Mouse (Mus musculus): ENCODE results near the gene Shroom1.
"Not testable (repeated sequence)": the region's sequence is repeated elsewhere in the genome, so short reads cannot be mapped to it uniquely, and the experiment has no call there.

The Shroom1 gene

DNA sequence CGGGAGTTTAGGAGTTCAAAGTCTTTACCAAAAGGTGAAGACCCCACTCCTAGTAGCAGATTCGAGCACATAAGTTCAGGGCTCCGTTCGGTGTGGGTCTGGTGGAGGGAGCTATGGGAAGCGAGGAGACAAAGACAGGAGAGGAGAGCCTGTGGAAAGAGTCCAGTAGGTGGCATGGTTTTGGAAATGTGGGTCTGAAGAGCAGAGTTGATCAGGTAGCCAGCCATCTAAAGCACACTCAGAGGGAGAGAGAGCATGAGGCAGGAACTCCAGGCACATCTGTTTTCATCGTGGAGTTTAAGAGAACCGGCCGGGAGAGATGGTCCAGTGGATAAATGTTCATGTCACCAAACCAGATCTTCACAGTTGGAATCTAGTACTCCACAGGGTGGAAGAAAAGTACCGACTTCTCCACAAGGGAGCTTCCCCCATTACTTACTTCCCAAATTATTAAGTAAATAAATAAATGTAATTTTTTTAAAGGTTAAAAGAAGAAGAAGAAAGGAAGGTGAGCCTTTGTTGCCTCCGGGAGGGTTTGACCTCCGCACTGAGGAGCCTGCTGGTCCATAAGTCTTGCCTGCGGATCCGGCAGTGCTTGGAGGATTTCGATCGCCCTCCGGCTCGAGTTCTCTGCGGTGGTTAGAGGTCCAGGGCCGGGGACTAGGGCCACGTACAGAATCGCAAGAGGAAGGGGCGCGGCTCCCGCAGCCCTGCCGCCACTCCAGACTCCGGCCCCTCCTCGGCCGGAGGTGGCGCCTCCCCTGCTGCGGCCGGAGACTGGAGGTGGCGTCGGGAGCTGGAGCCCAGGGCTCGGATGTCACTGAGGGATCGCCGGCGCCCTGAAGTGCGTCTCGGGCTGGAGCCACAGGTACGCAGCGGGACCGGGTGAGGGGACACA lies at the start of gene Shroom1, which contains the start of gene Gm10447:
Shroom1 (plus strand) TSS at position 732 of the 898 bp plus-strand sequence.
Gm10447 (minus strand) TSS at position 637 of the 898 bp plus-strand sequence.
- in situ Hi-C loops (cut with MboI, MseI), result no loop called here

DNA sequence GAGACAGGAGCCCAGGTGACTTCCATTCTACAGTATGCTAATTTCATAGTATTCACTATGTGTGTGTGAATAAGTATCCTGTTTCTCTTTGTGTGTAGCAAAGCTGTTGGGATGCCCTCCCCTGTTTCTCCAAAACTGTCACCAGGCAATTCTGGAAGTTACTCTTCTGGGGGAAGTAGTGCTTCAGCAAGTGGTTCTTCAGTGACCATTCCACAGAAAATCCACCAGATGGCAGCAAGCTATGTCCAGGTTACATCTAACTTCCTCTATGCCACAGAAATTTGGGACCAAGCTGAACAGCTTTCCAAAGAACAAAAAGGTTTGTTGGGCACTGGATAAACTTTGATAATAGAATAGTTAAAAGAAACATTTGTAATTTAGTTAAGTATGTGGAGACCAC lies 45.3 kb upstream of the Shroom1 start:
- in situ Hi-C loops (cut with MboI, MseI), result no loop called here

DNA sequence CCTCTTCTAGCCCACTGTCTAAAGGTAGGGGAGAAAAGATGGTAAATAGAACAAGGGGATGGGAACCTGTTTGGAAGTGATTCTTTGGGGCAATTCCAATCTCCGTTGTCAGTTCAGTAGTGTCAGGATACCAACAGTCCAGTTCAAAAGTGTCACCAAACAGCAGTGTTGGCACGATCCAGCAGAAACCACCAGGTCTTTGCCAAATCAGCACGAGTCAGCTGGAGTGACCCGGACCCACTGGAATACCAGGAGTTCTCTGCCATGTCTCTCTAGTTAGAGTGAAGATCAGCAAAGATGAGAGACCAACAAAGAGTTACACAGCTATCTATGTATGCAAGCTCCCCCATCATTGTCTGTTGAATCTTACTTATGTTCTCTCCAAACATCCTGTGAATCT lies 43.1 kb upstream of the Shroom1 start:
- in situ Hi-C loops (cut with MboI, MseI), result no loop called here

DNA sequence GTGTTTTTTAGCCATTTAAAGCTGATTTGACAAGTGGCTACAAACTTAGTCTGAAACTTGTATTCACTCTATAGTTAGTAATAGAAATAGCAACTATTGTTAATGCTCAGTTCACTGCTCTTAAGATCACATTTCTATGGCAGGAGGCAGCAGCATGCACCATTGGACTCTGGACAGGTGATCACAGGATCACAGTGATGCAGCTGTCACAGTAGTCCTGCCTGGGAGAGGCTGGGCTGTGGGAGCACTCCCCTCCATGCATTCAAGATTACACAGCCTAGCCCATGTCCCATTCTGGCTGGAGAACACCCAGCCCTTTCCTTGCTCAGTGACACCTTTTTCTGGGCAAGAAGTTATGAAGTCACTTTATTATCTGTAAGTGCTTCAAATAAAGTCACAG lies 39.0 kb upstream of the Shroom1 start:
- in situ Hi-C loops (cut with MboI, MseI), result no loop called here

DNA sequence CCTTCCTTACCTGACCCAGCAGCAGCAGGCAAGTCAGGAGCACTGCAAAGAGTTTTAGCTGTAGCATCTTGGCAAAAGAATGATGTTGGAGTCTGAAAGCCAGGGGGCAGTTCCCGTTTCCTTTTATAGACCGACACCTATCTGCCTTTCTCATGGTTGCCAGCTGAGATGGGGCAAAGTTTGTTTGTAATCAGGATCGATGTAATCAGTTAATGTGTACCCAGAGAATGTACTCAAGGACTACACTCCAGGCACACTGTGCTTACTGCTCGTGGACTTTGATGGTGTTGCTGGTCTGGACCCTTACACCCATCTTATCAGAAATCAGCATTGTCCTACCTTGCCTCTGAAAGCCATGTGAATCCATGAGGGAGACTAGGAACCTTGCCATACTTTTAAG lies 34.0 kb upstream of the Shroom1 start, which contains the start of gene Leap2:
Leap2 (minus strand) TSS at position 135 of the 400 bp plus-strand sequence.
- in situ Hi-C loops (cut with MboI, MseI), result no loop called here

DNA sequence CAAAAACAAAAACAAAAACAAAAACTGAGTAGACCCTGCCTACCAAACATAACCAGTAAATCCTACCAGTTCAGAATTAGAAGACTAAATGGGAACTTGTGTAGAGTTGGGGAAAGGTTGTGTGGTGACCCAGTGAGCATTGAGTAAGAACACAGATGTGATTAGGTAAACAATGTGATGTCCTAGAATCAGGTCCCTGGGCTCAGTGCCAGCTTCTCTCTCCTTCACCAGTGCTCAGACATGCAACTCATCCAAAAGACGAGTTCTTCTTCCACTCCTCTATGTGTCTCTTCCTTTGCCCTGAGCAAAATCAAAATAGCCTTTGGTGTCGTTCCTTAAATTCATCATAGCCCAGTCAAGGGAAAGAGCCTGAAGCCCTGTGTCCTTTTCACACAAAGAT lies 32.2 kb upstream of the Shroom1 start:
- in situ Hi-C loops (cut with MboI, MseI), result no loop called here

DNA sequence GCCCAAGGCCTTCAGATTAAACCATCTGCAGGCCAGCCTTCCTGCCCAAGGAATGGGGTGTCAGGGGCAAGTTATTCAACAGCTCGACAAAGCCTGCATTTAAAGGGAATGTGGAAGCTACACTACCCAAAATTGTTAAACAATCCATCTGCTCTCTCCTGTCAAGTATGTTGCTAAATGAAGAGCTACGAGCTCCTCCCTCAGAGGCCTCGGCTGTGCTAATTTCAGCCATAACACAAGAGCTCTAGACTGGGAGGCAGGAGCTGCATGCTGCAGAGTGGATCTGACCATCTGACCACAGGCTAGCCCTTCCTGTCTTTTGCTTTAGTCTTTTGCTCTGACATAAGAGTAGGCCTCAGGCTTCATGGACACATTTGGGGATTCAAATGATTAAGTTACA lies 31.8 kb upstream of the Shroom1 start:
- in situ Hi-C loops (cut with MboI, MseI), result no loop called here

DNA sequence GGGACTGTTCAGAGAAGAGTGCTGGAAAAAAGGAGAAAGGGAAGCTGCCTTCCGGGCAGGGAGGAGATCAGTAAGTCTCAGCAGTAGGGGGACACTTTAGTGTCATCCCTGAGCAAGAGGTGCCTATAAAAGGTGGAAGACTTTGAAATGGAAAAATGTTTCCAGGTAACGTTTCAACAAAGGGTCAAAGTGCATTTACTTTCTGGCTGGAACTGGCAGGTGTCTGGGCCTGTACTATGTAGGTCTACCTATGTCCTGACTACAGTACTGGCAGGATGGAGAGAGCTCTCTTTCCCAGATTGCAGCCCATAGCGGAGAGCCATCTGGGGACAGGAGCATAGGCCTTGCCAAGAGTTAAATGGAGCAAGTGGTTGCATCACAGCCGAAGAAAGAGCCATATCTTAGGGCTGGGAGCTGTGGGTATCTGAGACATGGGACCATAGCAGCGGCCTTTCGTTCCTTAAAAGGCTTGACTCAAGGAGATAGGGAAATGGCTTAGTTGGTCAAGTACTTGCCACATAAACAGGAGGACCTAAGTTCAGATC lies 31.2 kb upstream of the Shroom1 start:
- in situ Hi-C loops (cut with MboI, MseI), result no loop called here

DNA sequence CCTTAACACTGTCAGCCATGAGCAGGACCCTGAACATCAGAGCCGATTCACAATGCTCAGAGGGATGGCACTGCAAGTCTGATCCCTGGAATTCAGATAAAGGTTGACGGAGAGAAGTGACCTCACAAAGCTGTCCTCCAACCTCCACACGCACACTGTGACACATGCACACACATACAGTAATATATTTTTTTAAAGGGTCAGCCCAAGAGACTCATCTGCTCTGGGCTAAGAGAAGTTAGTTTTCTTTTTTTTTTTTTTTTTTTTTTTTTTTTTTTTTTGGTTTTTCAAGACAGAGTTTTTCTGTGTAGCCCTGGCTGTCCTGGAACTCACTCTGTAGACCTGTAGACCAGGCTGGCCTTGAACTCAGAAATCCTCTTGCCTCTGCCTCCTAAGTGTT lies 30.1 kb upstream of the Shroom1 start:
- in situ Hi-C loops (cut with MboI, MseI), result not testable (repeated sequence)

DNA sequence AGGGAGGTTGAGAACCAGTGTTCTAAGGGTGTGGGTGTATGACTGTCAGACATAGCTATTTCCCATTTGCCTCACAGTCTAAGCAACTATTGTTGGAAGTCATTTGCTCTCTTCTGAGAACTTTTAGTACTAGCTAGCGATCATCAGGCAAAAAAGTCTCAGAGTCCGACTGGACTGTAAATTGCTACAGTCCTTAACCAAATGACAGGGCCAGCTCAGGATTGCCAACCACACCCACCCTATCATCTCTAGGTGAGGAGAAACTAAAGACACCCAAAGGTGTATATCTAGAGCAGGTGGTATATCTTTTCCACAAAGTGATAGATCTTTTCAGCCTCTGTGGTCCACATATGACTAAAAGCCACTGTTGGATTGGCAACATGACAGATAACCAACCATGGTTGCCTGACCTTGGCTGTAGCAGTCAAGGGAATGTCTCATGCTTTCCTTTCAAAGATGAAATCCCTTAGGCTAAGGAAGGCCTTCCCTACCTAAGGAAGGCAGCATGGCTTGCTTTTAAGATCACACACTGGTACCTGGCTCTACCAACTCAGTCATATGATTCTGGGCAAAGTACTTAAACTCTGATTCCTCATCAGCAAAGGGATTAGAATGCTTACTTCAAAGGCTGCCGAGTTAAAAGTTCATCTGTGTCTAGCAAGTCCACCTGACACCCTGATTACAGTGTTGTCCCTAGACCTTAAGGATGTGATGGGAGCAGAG lies 28.9 kb upstream of the Shroom1 start:
- in situ Hi-C loops (cut with MboI, MseI), result no loop called here

DNA sequence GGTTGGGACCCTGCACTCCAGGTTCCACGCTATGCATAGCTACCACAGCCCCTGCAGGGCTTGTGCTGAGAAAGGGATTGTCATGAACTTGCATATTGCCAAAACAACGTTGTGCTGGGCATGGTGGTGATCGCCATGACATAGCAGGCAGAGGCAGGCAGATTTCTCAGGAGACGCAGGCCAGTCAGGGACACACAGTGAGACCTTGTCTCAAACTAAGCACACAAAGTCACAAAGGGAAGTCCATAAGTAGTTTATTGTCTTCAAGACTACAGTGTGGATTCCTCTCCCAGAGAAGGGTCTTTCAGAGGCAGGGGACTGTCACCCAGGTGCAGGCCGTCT lies 28.3 kb upstream of the Shroom1 start:
- in situ Hi-C loops (cut with MboI, MseI), result no loop called here

DNA sequence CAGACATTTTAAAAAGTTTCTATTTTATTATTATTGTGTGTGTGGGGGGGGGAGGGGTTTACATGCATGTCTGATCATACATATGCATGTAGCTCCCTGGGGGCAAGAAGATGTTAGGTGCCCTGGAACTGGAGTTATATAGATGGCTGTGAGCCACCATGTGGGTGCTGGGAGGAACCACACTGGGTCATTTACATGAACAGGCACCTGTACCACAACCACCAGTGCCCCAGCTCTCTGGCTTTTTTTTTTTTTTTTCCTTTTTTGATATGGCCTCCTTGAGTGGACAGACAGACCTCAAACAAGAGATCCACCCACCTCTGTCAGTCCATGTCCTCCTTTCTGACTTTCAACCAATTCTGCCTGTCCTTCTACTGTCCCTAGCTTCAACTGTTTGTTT lies 27.8 kb upstream of the Shroom1 start:
- in situ Hi-C loops (cut with MboI, MseI), result no loop called here

DNA sequence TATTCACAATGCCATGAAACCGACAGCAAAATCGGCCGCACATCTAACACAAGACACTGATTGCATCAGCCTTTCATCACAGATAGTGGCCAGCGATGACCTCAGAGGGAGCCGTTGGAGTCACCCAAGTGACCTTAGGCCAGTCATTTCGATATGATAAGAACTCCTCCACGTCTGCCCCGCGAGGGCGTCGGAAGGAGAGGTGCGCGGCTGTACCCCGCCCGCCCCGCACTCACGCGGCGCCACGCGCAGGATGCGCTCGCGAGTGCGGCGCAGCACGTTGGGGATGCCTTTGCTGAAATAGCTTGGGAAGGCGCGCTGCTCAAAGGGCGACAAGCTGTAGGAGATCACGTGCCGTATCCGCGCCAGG lies 26.7 kb upstream of the Shroom1 start:
- in situ Hi-C loops (cut with MboI, MseI), result no loop called here

DNA sequence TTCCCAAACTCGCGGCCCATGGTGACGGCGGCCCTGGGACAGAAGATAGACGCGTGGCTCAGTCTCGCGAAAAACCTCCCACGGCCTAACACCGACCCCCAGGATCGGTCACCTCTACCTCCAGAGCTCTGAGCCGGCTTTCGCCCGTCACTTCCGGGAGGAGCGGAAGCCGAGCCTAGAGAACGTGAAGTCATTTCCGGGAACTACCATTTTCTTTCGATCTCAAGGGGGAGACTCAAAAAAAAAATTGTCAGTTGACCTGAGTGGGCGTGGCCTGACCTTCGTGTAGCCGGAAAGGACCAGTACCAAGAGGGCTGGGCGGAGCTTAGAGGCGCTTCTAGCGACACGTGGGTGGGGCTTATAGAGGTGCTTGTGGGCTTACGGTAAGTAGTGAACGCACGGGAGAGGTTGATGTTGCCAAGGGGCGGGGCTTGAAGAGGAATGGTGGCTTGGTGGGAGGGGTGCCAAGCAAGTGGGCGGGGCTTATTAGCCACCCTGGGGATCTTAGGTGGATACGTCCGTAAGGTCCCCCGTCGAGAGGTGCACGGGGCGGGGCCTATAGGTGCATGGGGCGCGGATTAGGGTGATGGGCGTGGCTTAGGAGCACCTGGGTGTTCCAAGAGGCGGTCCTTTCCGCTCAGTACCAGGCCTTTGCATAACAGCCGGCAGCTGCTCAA lies 26.2 kb upstream of the Shroom1 start, which contains the start of the genes Uqcrq and Gdf9:
Uqcrq (minus strand) TSS at position 162 of the 677 bp plus-strand sequence.
Gdf9 (plus strand) TSS at position 354 of the 677 bp plus-strand sequence.
- in situ Hi-C loops (cut with MboI, MseI), result no loop called here

DNA sequence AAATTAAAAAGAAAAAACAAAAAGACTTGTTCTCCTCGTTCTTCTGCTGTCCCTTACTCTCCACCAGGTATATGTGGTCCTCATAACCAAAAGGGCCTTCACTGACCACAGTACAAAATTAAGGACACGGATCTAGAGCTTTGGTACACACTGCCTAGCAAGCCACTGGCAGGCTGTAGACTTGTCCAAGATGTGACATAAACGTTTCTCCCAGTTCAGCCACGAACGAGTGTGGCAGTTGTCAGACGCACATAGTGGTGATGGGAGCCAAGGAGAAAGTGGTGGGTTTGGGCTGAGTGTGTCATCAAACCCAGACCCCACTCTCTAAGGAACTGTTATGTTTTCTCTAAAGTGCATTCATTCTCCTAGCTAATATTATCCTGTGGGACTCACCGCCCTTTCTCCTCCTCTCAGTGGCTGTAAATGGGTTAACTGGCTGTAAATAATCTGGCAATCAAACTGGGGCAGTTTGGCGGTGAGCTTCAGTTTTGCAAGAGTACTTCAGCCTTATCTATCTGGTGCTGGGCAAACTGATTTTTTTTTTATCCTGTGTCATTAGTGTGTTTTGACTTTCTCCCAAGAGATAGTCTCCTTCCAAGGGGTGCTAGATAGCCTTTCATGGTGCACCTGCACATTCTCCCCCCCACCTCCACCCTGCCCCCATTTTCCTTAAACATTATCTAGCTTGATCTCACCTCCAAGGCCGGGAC lies 25.5 kb upstream of the Shroom1 start:
- in situ Hi-C loops (cut with MboI, MseI), result no loop called here

DNA sequence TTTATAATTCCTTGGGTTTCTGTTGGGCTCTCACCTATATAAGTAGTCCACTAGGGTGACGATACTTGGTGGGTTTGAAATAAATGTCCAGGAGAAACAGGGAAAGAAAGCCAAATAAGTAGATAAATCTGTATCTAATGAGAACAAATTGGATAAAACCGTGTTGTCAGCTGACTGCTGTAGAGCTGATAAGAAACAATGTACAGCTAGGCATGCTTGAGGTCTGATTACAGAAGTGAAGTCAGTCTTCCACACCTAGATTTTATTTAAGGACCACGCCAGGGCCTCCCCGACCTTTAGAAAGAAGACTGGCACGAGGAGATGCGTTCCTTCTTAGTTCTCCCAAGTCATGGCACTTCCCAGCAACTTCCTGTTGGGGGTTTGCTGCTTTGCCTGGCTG lies 23.9 kb upstream of the Shroom1 start:
- in situ Hi-C loops (cut with MboI, MseI), result no loop called here

DNA sequence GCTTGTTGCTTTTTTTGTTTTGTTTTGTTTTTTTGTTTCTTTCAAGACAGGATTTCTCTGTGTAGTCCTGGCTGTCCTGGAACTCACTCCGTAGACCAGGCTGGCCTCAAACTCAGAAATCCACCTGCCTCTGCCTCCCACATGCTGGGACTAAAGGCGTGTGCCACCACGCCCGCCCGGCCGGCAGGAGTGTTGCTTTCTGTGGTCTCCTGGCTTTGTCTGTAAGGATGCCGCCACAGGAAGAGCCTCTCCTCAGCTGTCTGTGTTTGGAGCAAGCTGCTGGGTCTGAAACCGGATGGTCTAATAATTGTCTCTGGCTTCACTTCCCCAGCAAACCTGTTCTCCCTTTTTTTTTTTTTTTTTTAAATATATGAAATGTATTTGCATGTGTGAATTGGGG lies 21.5 kb upstream of the Shroom1 start:
- in situ Hi-C loops (cut with MboI, MseI), result no loop called here

DNA sequence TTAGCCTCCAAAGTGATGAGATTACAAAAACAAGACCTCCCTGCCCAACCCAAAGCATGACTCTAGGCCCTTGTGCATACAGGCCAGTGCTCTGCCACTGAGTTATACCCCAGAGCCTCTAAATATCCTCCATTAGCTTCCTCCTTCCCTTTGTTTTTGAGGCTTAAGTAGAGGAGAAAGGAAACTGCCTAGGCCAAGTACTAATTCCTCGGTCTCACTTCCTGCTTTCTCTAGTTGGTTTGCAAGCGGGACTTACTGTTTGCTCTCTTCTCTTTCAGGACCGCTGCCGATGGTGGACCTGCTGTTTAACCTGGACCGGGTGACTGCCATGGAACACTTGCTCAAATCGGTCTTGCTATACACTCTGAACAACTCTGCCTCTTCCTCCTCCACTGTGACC lies 20.7 kb upstream of the Shroom1 start:
- in situ Hi-C loops (cut with MboI, MseI), result no loop called here

DNA sequence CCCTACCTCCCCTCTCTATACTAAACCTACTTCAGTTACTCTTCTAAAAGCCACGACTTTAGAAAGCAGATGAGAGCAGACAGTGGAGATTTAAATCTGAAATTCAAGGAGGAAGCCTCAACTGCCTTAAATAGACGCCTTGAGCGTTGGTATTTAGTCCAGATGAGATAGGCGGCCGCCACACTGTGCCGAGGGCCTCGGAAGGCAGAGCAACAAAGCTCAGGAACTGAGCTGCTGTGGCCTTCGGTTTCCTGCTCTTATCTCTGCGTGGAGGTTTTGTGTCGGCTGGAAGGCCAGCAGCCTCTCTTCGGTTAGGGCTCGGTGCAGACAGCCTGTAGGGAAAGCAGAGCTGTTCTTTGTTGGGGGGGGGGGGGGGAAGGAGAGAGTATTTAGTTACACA lies 15.1 kb upstream of the Shroom1 start:
- in situ Hi-C loops (cut with MboI, MseI), result no loop called here

DNA sequence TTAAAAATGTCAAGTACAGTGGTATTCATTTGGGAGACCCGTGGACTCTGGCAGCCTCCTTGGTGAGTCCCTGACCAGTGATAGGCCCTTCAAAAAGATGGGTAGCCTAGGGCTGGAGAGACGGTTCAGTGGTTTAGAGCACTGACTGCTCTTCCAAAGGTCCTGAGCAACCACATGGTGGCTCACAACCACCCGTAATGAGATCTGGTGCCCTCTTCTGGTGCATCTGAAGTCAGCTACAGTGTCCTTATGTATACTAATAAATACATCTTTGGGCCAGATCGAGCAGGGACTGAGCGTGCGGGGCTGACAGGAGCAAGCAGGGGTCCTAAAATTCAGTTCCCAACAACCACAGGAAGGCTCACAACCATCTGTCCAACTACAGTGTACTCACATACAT lies 13.1 kb upstream of the Shroom1 start:
- in situ Hi-C loops (cut with MboI, MseI), result no loop called here

DNA sequence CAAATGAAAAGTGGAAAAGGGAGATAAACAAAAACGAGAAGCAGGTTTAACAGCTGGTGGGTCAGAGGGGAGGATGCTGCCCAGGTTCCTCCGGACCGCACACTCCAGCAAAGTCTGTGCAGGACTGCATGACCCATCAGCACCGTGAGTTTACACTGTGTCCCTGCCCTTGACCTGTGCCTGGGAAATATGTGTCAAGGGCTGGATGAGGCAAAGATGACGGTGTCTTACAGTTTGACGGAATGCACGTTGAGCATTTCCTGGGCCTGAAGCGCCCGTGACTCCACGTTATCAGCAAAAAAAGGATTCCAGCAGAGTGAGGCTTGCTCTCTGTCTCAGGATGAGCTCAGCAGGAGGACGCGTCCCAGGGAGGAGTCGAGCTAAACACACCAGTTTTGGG lies 11.4 kb upstream of the Shroom1 start:
- in situ Hi-C loops (cut with MboI, MseI), result no loop called here

Data from T-helper 1 cell (primary cell).